Mouse (Mus musculus) midbrain, embryonic 14.5 days (tissue): ENCODE measurements around the gene Fads3. TPM values are rescaled to one million over a fixed set of nuclear protein-coding genes. Genes with fewer than 3 reads are reported as not detected.

Source experiments
- polyA plus RNA-seq: library from polyadenylated mRNA; unstranded; fragments of >200 nt; fragmentation: Nextera tagmentation; extraction: Ambion mirVana; gene quantifications from 2 replicates; pipeline ENCODE4 v1.2.1, GENCODE M21; 2014

The Fads3 gene
- polyA plus RNA-seq, 1 experiment from 2014 or later = 15.4 TPM

Other genes starting within 250 kb of the Fads3 start
- not detected in 2 replicates for gene Scgb2a2, start 194.0 kb upstream of the Fads3 start, polyA plus RNA-seq
- 18.1 and 21.7 TPM in 2 replicates for gene Incenp, start 142.0 kb upstream of the Fads3 start, polyA plus RNA-seq
- 1,308 and 1,477 TPM in 2 replicates for gene Fth1, start 61.0 kb upstream of the Fads3 start, polyA plus RNA-seq
- 2.1 and 2.5 TPM in 2 replicates for gene Best1, start 39.9 kb upstream of the Fads3 start, polyA plus RNA-seq
- gene Rab3il1, start 39.9 kb upstream of the Fads3 start, polyA plus RNA-seq = 13.3 and 19.2 TPM in 2 replicates
- 67.3 and 114 TPM in 2 replicates for gene Fads2, start 60.2 kb downstream of the Fads3 start, polyA plus RNA-seq
- gene Fads1, start 141.3 kb downstream of the Fads3 start, polyA plus RNA-seq = 125 and 152 TPM in 2 replicates
- gene Tmem258, start 162.4 kb downstream of the Fads3 start, polyA plus RNA-seq = 363 and 446 TPM in 2 replicates
- 24.8 and 31.0 TPM in 2 replicates for gene Fen1, start 162.6 kb downstream of the Fads3 start, polyA plus RNA-seq
- gene Myrf, start 199.2 kb downstream of the Fads3 start, polyA plus RNA-seq = 0.49 and 0.75 TPM in 2 replicates